Mouse (Mus musculus) heart, postnatal 14 days (tissue): ENCODE results near the gene Itsn2. TPM values are rescaled to one million over a fixed set of nuclear protein-coding genes. Genes with fewer than 3 reads are reported as not detected.

ENCODE experiments used
- DNase-seq, 2 experiments: peaks; one replicate each; pipeline ENCODE4 v3.0.0; 2021 to 2022
- intact Hi-C: fragments of 180-260 bp; cut with DNase I; formaldehyde crosslinking; loops from one replicate; pipeline ENCODE4 v1.15.1; 2025
- total RNA-seq, 2 experiments: library from RNA; stranded (reverse); gene quantifications; 2 replicates each; pipeline ENCODE4 v1.2.3; 2021

Gene Itsn2
- total RNA-seq, 2 experiments from 2014 or later: 49.3 to 50.3 TPM

DNA sequence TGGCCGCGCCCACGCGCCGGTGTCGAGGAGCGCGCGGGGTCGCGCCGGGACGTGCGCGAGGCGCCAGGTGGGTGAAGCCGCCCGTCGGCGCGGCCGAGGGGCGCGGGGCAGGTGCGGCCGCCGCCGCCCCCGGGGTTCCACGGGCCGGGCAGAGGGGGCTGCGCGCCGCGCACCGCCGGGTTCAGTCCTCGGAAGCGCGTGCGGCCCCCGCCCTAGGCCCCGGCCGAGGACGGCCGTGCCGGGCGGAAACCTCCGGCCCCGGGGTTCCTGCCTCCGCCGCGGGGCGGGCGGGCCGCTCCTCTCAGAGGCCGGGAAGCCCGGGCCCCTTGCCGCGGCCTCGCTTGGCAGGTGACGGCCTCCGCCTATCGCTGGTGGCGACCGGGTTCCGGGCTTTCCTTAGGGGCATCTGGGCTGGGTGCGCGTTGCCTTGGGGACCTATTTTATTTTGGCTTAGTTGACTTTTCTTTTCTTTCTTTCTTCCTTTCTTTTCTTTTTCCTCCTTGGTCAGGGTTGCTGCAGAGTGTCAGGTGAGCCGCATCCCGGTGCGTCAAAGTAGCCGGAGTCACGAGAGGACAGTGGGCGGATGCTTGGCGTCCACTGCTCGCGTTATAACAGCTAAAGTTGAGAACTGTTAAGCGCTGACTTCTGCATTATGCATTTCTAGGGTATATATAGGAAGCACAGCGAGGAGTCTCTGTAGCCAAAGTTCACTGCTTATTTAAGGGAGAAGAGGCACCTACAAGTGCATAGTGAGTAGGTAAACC, 910 bp downstream of the Itsn2 start:
- peak; percentile 70 to 71 for DNase-seq
- intact Hi-C loops: loop anchor here (5.0 kb wide), 1 partner anchor 174 kb away; the partner anchor contains the start of genes Fam228b and Pfn4

DNA sequence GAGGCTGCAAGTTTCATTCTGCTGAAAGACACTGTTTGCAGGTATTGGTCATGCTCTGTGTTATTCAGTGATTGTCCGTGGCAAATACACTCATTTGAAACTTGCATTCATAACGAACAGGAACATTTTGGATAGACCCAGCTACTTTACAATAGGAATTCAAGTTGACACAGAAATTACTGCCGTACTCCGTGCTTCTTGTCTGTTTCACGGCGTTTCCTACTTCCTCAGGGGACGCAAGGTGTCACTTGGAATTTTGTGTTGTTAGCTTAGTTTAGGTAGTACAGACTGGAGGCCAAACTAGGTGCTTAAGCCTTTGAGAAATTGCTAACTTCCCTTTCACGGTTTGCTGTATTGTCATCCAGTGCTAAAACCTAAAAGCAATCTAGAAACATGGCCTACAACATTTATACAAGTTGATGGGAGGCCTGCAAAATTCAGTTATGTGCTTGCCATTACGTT, 1.5 kb downstream of the Itsn2 start:
- DNase-seq: no peak
- intact Hi-C loops: loop anchor here (5.0 kb wide), 1 partner anchor 173 kb away; the partner anchor contains the start of genes Fam228b and Pfn4

DNA sequence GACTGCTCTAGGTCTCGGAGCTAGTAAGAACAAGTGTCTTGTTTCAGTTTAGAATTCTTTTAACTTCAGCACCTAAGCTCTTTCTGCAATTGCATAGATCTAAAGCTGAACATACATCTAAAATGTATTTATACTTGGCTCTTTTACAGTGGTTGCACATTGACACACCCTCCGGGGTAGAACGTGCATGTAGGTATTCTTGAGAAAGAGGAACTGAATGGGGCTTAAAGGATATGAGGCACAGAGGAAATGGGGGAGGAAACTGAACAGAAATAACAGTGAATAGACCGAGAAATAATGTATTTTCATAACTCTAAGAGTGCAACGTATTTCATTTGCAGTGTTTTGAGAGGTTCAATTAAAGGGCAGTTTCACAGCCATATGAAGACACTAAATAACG, 2.6 kb downstream of the Itsn2 start:
- DNase-seq: no peak
- intact Hi-C loops: no loop called here

DNA sequence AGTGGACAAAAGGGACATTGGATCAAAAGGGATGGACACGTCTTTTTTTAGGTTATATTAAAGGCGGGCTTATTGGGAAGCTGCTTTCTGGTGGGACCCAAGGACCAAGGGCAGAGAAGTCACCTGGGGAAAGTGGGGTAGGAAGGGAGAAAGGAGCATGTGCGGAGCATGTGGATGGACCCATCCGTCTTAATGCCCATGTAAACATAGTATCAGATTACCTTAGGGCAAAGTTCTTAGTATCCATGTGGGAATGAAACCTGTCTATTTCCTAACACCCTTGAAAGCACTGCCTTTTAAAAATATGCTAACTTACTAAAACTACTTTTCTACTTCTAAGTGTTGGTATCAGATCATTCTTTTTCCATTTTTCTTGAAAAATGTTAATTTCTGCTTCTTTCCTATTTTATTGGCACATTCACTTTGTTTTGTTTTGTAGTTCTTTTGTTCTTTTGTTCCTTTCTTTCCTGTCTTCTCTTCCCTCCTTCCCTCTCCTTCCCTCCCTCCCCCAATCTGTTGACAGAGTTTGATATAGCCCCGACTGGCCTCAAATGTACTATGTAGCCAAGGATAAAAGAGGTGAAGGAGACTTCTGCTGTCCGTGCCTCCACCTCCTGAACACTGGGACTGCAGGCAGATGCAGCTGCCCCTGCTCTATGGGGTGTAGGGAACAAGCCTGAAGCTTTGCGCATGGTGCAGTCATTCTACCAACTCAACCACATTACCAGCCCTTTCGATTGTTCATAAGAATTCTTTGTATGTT, 6.4 kb downstream of the Itsn2 start:
- no peak for DNase-seq
- intact Hi-C loops: no loop called here

DNA sequence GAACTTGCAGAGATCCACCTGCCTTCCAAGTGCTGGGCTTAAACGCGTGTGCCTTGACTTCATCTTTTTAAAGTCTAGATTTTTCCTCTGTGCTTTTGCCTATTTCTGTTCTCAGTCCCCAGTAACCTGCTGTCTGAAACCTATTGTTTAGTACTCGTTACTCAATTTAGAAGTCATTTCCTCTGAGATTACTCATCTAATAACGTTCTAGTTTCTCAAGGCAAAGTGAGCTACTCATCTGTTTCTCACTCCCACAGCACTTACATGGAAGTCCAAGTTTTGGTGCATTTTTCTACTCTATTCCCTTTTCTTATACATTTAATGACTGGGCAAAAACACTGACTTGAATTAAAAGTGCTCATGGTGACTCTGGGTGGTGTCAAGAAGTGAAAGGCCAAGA, 7.3 kb downstream of the Itsn2 start:
- intact Hi-C loops: no loop called here
- DNase-seq: no peak

DNA sequence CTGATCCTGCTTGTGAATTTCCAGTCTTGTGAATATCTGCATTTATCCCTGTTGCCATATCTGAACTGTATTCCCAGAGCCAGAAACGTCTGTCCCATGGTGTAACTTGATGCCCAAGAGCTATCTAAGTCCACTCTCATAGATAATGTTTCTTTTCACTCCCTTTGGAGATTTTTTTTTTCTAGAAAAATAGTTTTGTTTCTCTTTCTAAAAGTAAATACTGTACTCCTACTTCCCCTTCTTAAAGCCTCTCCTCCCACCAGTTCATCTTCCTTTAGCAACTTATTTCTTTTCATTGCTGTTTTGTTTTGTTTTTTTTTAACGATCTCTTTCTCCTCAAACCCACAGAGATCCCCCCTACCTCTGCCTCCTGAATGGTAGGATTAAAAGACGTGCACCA, 14.2 kb downstream of the Itsn2 start:
- intact Hi-C loops: no loop called here
- no peak for DNase-seq

DNA sequence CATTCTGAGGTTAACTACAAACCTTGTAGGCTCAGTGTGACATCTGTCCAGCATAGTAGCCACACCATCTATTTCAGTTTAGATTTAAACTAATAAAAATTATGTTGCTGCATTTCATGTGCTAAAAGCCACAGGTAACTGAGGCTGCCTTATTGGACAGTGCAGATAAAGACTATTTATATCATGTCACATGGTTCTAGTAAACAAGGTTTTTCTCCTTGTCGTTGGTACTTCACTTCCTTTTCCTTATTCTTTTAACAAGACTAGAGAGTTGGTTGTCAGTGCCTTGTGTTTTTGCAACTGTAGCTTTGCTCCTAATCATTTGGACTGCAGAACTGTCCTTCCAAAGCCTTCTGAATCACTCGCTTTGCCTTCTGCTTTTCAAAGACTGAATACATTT, 22.3 kb downstream of the Itsn2 start:
- DNase-seq: no peak
- intact Hi-C loops: no loop called here

DNA sequence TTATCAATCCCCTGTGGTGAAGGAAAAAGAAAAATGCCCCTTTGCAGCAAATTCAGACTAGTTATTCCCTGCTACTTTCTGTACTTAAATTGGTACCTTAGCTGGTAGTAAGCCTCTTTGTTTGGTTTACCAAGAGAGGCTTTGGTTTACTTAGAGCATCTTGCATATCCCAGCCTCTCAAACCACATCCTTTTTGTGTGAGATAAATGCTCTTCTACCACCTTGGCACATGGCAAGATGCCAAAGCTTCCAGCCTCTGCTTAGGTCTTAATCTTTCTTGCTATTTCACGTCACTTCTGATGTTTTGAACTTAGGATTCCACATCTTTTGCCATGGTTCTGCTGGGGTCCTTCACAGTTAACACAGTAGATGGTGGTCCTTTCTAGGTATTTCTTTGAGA, 31.8 kb downstream of the Itsn2 start:
- intact Hi-C loops: no loop called here
- DNase-seq: no peak

DNA sequence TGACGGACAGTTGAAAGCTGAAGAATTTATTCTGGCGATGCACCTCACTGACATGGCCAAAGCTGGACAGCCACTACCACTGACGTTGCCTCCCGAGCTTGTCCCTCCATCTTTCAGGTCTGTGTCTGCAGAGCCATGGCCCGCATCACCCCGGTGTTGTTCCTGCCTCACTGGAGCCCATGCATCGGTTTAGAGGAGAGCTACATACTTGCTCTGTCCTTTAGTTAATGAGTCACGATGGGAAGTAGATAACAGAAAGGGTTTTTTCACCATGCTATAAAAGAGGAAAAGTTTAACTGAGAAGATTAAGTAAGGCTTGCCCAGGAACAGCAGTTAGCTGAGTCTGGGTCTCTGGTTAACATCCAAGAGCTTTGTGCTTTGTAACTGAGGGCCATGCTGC, 40.5 kb downstream of the Itsn2 start:
- no peak for DNase-seq
- intact Hi-C loops: no loop called here

DNA sequence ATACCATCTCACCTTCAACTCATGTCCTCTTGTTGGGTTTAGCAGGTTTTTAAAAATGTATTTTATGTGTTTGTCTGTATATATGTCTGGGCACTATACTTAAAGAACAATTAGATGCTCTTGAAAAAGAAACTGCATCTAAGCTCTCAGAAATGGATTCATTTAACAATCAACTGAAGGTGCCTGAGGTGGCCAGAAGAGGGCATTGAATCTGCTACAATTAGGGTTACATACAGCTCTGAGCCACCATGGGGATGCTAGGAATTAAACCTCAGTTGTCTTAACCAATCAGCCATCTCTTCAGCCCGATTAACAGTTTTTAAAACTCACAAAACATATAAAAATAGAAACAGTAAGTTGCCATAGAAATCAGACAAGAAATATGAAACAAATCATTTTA, 46.0 kb downstream of the Itsn2 start:
- DNase-seq: no peak
- intact Hi-C loops: no loop called here

DNA sequence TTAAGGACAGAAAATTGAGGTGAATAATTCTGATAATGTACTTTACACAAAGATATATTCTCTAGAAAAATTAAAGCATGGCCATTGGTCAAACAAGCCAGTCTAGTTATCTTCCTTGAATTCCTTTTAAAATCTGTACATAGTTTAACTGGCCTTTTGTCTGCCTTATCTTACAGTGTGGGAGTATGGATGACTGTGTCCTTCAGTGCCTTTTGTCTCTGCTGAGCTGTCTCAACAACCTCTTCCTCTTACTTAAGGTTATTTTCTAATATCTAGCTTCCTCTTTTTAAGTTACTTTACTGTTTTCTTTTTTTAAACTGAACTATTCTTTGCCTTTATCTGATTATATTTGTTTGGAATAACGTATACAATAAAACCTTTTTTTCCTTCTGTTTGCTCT, 48.3 kb downstream of the Itsn2 start:
- intact Hi-C loops: no loop called here
- DNase-seq: no peak

DNA sequence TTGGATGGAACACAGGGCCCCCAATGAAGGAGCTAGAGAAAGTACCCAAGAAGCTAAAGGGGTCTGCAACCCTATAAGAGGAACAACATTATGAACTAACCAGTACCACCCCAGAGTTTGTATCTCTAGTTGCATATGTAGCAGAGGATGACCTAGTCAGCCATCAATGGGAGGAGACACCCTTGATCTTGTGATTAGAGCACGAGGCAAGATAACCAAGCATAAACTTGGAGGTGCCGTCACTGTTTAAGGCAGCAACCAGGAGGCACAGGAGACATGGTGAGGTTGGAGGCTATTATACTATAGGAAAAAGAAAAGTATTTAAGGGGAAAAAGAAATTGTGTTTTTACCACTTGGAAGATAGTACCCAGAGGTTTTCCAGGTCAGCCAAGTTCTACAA, 64.4 kb downstream of the Itsn2 start:
- intact Hi-C loops: no loop called here
- no peak for DNase-seq

DNA sequence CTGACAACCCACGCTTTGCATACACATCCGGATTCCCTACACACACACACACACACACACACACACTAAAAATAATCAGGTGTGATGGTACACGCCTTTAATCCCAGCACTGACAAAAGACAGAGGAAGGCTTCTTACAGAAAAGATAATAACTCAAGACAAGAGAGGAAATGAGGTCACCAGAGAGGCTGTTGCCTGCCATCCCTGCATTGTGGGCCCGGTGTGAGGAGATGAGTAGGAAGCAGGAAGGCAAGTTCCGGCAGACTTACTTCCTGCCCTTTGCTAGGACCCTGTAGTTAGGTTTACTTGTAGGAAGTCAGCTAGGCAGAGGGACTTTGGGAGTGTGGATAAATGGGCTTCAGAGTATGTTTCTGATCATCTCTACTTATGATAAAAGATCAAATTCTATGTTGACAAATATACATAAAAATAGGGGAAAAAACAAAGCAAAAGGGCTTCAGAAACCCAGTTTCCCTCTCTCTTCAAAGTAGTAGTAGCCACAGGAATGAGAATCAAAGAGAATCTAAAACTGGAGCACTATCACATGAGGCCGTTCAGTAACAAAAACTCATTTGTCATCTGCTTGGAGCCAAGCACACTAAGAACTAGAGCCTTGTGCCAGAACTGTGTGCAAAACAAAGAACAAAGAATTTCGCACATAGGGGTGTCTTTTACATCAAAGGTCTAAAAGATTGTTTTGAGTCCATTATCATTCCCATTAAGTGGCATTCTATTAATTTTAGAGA, 72.7 kb downstream of the Itsn2 start:
- intact Hi-C loops: no loop called here
- DNase-seq: no peak

DNA sequence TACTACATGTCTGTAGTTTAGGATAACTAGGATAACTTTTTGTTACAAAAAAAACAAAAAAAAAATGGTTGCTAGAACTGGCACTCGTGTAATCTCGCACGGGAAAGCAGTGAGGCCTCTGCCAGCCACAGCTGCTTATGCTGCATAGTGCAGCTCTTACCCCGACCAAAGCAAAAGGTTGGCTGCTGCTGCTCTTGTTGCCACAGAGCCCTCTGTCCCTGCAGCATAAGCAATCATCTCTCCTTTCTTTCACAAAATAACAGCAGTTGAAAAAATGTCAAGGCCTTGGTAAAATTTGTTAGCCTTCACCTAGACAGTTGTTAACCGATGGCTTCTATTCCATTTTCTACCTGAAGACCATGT, 73.2 kb downstream of the Itsn2 start:
- intact Hi-C loops: no loop called here
- DNase-seq: no peak

DNA sequence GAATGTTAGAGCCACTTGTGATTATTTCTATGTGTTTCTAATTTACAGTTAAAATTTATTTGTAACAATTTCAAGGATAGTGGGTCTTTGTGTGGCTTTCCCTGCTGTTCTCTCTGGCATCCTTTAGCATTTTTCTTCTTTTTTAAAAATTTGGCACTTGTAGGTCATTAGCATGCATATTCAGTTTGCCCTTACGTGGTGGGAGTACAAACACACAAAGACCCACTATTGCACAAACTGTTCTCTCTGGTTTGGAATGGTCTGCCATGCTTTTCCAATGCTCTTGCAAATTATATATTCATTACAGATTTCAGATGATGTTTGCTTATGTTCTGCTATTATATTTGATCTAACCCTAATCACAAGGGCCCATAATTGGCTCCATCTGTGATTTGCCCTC, 83.9 kb downstream of the Itsn2 start:
- intact Hi-C loops: no loop called here

DNA sequence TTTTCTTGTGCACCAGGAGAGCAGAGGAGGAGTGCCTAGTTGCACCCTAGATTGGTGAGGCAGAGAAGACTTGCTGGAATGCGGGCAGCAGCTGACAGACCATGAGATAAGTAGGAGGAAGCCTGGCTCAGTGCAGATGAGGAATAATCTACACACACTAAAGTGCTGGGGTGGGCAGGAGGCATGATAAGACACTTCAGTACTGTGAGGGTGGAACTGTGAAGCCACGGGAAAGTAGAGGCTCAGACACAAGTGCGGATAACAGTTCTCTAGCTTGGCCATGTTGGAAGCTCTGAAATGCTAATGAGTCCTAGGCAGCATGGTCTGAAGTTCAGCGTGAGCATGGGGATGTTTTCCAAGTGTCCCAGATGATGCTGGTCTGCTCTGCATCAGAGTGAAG, 87.5 kb downstream of the Itsn2 start:
- intact Hi-C loops: no loop called here
- peak in 1 of 2 experiments; percentile 9 for DNase-seq

More for the DNA sequence above, 83.9 kb downstream of the Itsn2 start:
- DNase-seq: no peak

DNA sequence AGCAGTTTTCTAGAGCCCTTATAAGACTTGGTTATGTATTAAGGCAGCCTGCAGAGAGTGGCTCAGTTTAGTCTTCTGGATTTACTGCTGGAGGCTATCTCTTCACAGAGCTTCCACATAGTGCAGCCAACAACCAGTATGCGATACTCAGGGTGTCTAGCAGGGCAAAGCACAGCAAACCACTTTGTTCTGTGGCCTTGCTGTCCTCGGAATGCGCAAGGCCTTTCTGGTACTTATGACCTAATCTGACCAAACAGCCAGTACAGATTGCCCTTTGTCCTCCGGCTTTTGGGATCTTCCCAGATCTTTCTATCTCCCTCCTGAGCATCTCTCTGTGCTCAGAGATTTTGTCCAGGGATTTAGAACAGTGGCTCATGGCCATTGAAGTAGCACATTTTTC, 93.0 kb downstream of the Itsn2 start:
- intact Hi-C loops: no loop called here

DNA sequence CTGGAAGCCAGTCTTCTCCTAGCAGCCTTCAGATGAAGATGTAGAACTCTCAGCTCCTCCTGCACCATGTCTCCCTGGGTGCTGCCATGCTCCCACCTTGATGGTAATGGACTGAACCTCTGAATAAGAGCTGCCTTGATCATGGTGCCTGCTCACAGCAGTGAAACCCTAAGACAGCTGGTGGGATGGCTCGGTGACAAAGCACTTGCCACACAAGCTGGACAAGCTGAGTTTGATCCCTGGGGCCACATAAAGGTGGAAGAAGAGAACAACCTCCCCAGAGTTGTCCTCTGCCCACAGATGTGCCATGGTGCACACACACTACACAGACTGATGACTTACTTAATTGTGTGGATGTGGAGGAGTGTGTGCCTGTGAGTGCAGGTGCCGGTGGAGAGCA, 95.9 kb downstream of the Itsn2 start:
- DNase-seq: no peak
- intact Hi-C loops: no loop called here

More for the DNA sequence above, 93.0 kb downstream of the Itsn2 start:
- no peak for DNase-seq

DNA sequence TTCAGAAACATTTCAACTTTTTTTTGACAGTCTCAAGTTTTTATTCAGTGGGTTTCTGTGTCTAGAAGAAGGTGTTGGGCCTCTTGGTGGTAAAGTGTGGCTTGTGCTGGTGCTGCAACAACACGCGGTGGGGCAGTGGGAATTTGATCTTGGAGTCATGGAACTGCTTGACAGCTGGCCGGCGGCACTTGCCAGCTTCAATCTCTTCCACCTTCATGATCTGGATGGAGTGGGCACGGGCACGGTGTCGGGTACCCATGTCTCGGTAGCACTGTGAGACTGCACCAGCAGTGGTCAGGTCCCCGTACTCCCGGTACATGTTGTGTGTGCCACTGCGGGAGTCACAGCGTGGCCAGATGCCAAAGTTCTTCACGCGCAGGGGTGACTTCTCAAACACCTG, 96.9 kb downstream of the Itsn2 start:
- no peak for DNase-seq

DNA sequence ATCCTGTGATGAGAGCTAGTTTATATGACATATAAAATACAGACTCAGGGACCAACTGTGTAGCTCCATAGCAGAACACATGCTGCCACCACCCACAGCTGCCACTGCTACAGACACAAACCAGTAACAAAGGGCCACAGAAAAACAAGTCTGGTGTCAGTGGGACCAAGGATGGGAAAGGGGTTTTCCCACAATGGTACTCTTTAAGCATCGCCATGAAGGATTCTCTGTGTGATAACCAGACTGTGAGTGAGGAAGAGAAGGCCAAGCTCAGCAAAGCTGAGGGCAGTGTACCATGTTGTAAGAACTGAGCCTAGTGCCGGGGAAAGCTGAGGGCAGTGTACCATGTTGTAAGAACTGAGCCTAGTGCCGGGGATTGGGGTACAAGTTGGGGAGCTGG, 98.8 kb downstream of the Itsn2 start:
- intact Hi-C loops: no loop called here
- no peak for DNase-seq

More for the DNA sequence above, 96.9 kb downstream of the Itsn2 start:
- intact Hi-C loops: no loop called here

DNA sequence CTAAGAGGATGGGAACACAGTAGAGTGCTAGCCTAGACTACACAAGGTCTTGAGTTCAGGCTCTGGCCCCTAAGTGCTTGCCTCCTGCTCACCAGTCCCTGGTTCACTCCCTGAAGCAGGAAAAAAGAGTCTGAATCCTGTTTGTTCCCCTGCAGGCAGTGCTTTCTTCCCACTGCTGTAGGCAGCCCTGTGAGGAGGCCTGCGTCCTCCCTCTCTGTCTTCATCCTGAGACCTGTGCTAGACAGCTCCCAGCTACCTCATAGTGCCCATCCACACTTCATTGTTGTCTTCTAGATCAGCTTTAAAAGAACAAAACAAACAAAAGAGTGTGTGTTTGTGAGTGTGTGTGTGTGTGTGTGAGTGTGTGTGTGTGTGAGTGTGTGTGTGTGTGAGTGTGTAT, 102.1 kb downstream of the Itsn2 start:
- no peak for DNase-seq
- intact Hi-C loops: no loop called here
